Mouse (Mus musculus) gastrocnemius, postnatal 14 days (tissue): ENCODE results near the gene Nek4. TPM values are rescaled to one million over a fixed set of nuclear protein-coding genes. Genes with fewer than 3 reads are reported as not detected.

ENCODE experiments used
- DNase-seq: peaks from one replicate; pipeline ENCODE4 v3.0.0; 2021; ENCODE audit warnings: mixed read lengths
- intact Hi-C: fragments of 180-260 bp; cut with DNase I; formaldehyde crosslinking; loops from one replicate; pipeline ENCODE4 v1.15.1; 2025; ENCODE audit warnings: low total_unique reads
- long read RNA-seq, 2 experiments: library from polyadenylated mRNA; stranded (forward); transcript quantifications; one replicate each; pipeline ENCODE4 v2.0.0; 2021
- total RNA-seq, 2 experiments: library from RNA; stranded (reverse); gene quantifications; 2 replicates each; pipeline ENCODE4 v1.2.3; 2021

Nek4 gene
- 1 to 10 TPM; 4.0 to 4.2 TPM for total RNA-seq
- long read RNA-seq, experiment 1, full-length matches to known transcripts, result 3 of 6 reads
- long read RNA-seq, experiment 1, partial matches to known transcripts, result 2 of 6 reads
- long read RNA-seq, experiment 1, other reads (novel, unspliced or antisense), result 1 of 6 reads
- long read RNA-seq, experiment 2, full-length matches to known transcripts, result 1 of 3 reads
- long read RNA-seq, experiment 2, partial matches to known transcripts, result 2 of 3 reads
- long read RNA-seq, experiment 2, other reads (novel, unspliced or antisense), result 0 of 3 reads

GRCm38 (mm10) chr14:30951154-30951825 lies at the start of gene Nek4:
Gene Nek4, plus strand, starts transcription at chr14:30951377.
- intact Hi-C loops, result no loop called here
- DNase-seq, result peak; percentile 97

GRCm38 (mm10) chr14:30902628-30903027 lies 48.5 kb upstream of the Nek4 start:
- intact Hi-C loops, result no loop called here
- no peak for DNase-seq

GRCm38 (mm10) chr14:30903036-30903435 lies 48.1 kb upstream of the Nek4 start:
- intact Hi-C loops, result no loop called here
- no peak for DNase-seq

GRCm38 (mm10) chr14:30904307-30904706 lies 46.9 kb upstream of the Nek4 start:
- intact Hi-C loops, result no loop called here
- no peak for DNase-seq

GRCm38 (mm10) chr14:30906001-30906400 lies 45.2 kb upstream of the Nek4 start:
- intact Hi-C loops, result no loop called here
- no peak for DNase-seq

GRCm38 (mm10) chr14:30907814-30908265 lies 43.3 kb upstream of the Nek4 start:
- intact Hi-C loops, result no loop called here
- no peak for DNase-seq

GRCm38 (mm10) chr14:30911141-30911540 lies 40.0 kb upstream of the Nek4 start:
- intact Hi-C loops, result no loop called here
- DNase-seq, result no peak

- no peak for DNase-seq
- intact Hi-C loops, result no loop called here
Measured at GRCm38 (mm10) chr14:30912641-30913040, 38.5 kb upstream of the Nek4 start.

GRCm38 (mm10) chr14:30913404-30913803 lies 37.8 kb upstream of the Nek4 start:
- no peak for DNase-seq
- intact Hi-C loops, result no loop called here

- intact Hi-C loops, result no loop called here
Measured at GRCm38 (mm10) chr14:30916516-30916915, 34.7 kb upstream of the Nek4 start.

GRCm38 (mm10) chr14:30922053-30922670 lies 29.0 kb upstream of the Nek4 start:
- intact Hi-C loops, result no loop called here
- DNase-seq, result no peak

More at GRCm38 (mm10) chr14:30916516-30916915, 34.7 kb upstream of the Nek4 start:
- DNase-seq, result no peak

GRCm38 (mm10) chr14:30923375-30924105 lies 27.6 kb upstream of the Nek4 start, which contains the start of gene Itih3:
Gene Itih3, minus strand, starts transcription at chr14:30923760.
- DNase-seq, result no peak
- intact Hi-C loops, result no loop called here

- intact Hi-C loops, result no loop called here
Measured at GRCm38 (mm10) chr14:30925492-30925891, 25.7 kb upstream of the Nek4 start.

GRCm38 (mm10) chr14:30930386-30930785 lies 20.8 kb upstream of the Nek4 start:
- DNase-seq, result no peak
- intact Hi-C loops, result no loop called here

More at GRCm38 (mm10) chr14:30925492-30925891, 25.7 kb upstream of the Nek4 start:
- DNase-seq, result no peak

- intact Hi-C loops, result no loop called here
- DNase-seq, result no peak
Measured at GRCm38 (mm10) chr14:30933351-30933750, 17.8 kb upstream of the Nek4 start.

GRCm38 (mm10) chr14:30942254-30942653 lies 8.9 kb upstream of the Nek4 start:
- DNase-seq, result no peak
- intact Hi-C loops, result loop anchor here (10.0 kb wide), 1 partner anchor 57 kb away; the partner anchor contains the start of gene Itih4

GRCm38 (mm10) chr14:30943038-30943437 lies 8.1 kb upstream of the Nek4 start, which contains the start of gene Itih1:
Gene Itih1, minus strand, starts transcription at chr14:30943289.
- intact Hi-C loops, result loop anchor here (10.0 kb wide), 1 partner anchor 58 kb away; the partner anchor contains the start of gene Itih4
- no peak for DNase-seq

GRCm38 (mm10) chr14:30943860-30944674 lies 7.1 kb upstream of the Nek4 start:
- DNase-seq, result peak; percentile 57
- intact Hi-C loops, result loop anchor here (10.0 kb wide), 1 partner anchor 59 kb away; the partner anchor contains the start of gene Itih4

- intact Hi-C loops, result loop anchor here (10.0 kb wide), 1 partner anchor 60 kb away; the partner anchor contains the start of gene Itih4
- DNase-seq, result no peak
Measured at GRCm38 (mm10) chr14:30944745-30945144, 6.4 kb upstream of the Nek4 start.
